Mouse (Mus musculus) bone marrow, adult 2 months (tissue): ENCODE data around the gene Klf16. TPM values are rescaled to one million over a fixed set of nuclear protein-coding genes. Genes with fewer than 3 reads are reported as not detected.

Source experiments
- H3K27ac ChIP-seq: fragments of 200-500 bp; 2 replicates; pipeline ENCODE4 v1.5.1; 2012; ENCODE audit warnings: low read depth, mild to moderate bottlenecking, control low read depth, inconsistent platforms, low read length; ENCODE audit not compliant: control insufficient read depth, poor library complexity, insufficient read depth
- H3K4me1 ChIP-seq: fragments of 200-500 bp; 2 replicates; pipeline ENCODE4 v1.6.1; 2011; ENCODE audit warnings: low read length; ENCODE audit not compliant: control insufficient read depth, insufficient read depth
- H3K4me3 ChIP-seq: fragments of 200-500 bp; replicated peaks from 2 replicates; pipeline ENCODE3; 2011; ENCODE audit warnings: mild to moderate bottlenecking, low read depth, low read length, control low read depth; ENCODE audit not compliant: control insufficient read depth
- CTCF ChIP-seq: fragments of 200-500 bp; IDR thresholded peaks from 2 replicates; pipeline ENCODE4 v1.5.1; 2011; ENCODE audit warnings: low read length, control low read depth; ENCODE audit not compliant: control insufficient read depth, insufficient read depth
- POLR2A ChIP-seq: fragments of 200-500 bp; IDR thresholded peaks from 2 replicates; pipeline ENCODE4 v1.6.1; 2011; ENCODE audit warnings: low read depth, mild to moderate bottlenecking, control low read depth, low read length, borderline replicate concordance; ENCODE audit not compliant: control insufficient read depth
- whole genome bisulfite sequencing: fragments of 180-500 bp; shearing (Covaris S2); methylation state at CpG from one replicate; pipeline ENCODE4 v1.1.7; 2018; 5-methylcytosine and 5-hydroxymethylcytosine counted together
- polyA plus RNA-seq: library from polyadenylated mRNA; stranded (reverse); fragments of >200 nt; gene quantifications from 2 replicates; pipeline ENCODE4 v1.2.4, GENCODE M21; 2011; ENCODE audit warnings: low replicate concordance; ENCODE audit not compliant: missing spikeins, insufficient read depth, insufficient read length

Gene Klf16
- polyA plus RNA-seq, 1 experiment, result 18.6 TPM

DNA sequence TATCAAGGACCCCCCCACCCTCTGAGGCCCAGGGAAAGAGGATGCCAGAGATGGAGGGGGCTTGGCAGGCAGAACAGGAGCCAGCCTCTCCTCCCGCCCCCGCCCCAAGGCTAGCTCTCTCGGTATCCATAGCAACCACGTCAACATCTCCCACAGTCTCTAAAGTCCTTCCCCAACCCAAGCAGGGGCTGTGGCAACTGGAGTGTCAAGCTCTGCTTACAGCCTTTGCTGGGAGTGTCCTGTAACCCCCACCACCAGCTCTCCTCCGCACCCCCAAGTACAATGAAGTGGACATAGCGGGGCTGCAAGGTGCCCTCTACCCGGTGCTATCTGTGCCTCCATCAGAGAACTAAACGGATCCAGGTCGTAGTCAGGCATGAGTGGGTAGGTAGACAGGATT, 3.2 kb downstream of the Klf16 start:
- H3K4me1 ChIP-seq, result peaks cover 17% of the 10 kb centered on the region
- no peak overlapping the region for H3K4me3 ChIP-seq
- WGBS, result 79% methylated on average over 9 of the region's 9 CpGs
- peak overlapping the region; percentile 24 for H3K27ac ChIP-seq
- TF ChIP-seq CTCF (no peak), POLR2A (no peak)

DNA sequence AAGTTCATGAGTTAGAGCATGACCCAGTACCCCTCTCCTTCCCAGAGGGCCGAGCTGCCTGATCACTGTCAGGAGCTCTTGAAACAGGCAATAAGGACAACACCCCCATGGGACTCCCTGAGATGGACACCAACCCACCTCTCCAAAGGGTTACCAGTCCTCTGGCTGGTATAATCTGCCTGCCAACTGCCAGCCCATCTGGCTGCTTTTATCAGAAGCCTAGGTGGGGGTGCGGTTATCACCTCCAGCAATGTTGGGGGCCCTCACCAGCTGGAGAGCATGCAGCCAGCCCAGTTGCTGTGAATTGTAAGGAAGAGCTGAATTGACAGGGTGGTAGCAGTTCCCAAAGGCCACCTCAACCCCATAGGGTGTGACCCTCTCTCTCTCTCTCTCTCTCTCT, 4.6 kb downstream of the Klf16 start:
- Histone ChIP-seq H3K27ac (peak overlapping the region; percentile 74), H3K4me3 (no peak overlapping the region)
- TF ChIP-seq POLR2A (no peak), CTCF (no peak)

DNA sequence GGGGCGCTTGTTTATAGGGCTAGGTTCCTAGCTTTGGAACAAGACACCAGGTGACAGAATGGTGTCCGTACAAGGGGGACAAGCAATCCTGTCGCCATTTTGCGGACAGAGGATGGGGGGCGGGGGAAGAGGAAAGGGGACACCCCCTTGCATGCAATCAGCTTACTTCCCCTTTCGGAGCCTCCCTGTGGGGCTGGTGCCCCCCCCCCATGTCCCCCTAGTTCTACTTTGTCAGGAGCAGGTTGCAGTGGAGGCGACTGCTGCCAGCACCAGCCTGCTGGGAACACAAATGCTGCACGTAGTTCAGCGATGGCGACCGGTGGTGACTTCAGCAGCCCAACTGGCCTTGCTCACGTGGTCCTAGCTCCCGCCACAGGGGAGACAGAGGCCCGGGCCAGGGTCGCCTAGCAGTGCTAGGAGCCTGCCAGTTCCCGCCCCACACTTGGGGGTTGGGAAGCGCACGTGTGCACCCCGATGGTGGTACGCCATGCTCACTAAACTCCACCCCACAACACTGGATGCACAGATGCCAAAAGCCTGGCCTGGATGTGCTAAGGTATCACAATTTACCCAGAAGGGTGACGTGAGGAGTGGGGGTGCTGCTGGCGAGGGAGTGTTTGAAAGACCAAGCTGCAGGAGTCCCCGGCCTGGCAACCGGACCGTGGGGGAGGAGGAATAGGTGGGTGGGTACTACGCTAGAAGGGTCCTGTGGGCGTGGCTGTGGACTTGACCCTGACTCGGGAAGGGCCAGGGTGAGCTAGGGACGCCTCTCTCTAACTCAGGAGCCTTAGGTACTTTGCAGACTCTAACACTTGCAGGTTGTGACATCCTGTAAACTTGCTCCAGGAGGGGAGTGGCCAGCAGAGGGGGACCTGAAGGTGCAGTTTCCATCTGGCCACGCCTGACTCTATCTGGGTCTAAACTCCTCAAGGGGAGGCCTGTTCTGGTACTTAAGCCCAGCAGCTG, 6.0 kb downstream of the Klf16 start:
- peaks cover 15% of the 10 kb centered on the region for H3K4me1 ChIP-seq
- peak overlapping the region; percentile 49 for H3K4me3 ChIP-seq
- peak overlapping the region; percentile 74 for H3K27ac ChIP-seq
- TF ChIP-seq POLR2A (peak; percentile 37; the same call in 1 of the 2 replicates), CTCF (0 out of 2 replicates have a peak, but pooled peaks have one; percentile 0)
- WGBS, result 8% methylated on average over 29 of the region's 30 CpGs

More for the DNA sequence above, 4.6 kb downstream of the Klf16 start:
- H3K4me1 ChIP-seq, result peaks cover 15% of the 10 kb centered on the region
- WGBS, result 70% methylated on average over 2 of the region's 2 CpGs

DNA sequence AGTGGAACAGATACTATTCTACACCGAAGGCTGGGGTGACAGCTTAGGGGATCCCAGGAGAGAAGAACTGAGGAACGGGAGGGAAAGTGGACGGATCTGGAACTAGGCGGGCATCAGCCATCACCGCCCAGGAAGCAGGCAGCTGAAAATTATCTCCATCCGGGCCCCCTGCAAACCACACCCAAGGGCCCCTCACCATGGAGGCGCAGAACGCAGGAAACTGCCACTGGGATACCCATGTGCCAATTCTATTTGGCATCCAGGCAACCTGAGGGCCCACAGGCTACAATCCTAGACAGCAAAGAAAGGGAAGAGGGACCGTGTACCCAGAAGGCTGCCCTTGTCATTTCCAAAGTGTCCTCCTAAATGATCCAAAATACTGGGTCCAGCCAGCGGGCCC, 6.7 kb downstream of the Klf16 start:
- Histone ChIP-seq H3K27ac (peak overlapping the region; percentile 74), H3K4me3 (peak overlapping the region; percentile 69), H3K4me1 (peaks cover 14% of the 10 kb centered on the region)
- no peak for TF ChIP-seq POLR2A
- WGBS, result 38% methylated on average over 10 of the region's 10 CpGs

DNA sequence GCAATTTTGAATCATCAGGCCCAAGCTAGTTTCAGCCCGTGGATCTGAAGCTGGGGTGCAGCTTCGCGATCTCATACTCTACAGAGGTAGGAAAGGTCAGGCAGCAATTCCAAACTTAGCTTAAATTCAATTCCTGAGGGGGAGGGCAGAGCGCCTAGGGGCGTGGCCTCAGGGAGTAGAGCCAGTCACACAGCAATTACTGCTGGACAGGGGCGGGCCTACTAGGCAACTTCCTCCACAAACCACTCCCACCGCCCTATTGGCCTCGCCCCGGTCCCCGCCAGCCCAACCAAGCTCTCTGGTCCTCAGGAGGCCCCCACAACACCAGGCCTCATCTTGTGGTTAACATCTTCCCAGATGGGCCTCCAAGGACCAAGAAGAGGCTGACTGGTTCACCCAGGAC, 7.5 kb downstream of the Klf16 start:
- H3K4me3 ChIP-seq, result peak overlapping the region; percentile 69
- peaks cover 14% of the 10 kb centered on the region for H3K4me1 ChIP-seq
- WGBS, result 2% methylated on average over 10 of the region's 10 CpGs
- peak overlapping the region; percentile 74 for H3K27ac ChIP-seq
- TF ChIP-seq CTCF (no peak), POLR2A (0 out of 2 replicates have a peak, but pooled peaks have one; percentile 15)

DNA sequence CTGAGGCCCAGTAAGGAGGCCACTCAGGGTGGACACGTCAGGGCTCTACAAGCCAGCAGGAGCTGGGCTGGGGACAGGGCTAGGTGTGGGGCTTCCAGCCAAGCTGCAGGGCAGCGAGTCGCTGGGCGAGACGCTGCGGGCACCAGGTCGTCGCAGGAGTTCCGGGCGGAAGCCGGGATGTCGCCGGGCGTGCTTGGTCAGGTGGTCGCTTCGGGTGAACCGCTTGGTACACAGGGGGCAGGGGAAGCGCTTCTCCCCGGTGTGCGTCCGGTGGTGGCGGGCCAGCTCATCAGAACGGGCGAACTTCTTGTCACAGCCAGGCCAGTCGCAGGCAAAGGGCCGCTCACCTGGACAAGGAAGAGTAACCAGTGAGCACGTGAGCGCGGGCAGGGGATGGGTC, 8.2 kb downstream of the Klf16 start:
- H3K27ac ChIP-seq, result no peak overlapping the region

DNA sequence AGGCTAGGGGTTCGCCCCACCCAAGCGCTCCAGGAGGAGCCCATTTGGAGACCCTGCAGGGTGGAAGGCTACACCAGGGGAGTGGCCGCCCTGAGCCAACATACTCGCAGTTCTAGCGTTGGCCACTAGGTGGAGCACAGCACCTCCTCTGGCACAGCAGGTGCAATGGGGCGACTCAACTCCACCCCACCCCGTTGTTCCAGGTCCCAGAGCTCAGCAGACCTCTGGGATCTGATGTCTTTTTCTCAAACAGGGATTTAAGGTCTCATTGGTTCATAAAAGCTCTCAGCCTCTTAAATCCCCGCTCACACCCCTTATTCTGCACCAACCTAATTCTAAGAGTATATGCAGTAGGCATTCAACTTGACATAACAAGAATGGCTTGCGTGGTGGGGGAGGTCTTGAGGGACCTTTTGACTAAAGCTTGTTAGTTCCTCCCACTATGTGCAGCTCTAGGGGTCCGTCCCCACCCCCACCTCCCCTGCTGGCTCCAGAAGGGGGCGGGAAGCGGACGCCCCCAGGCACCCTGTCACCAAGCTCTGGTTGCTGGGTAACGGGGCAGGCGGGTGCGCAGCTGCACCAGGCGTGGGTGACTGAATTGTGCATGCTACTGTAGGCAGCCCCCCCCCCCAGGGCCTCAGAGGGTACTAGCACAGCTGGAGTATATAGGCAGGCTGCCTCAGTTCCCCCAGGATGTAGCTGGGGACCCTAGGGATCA, 10.6 kb downstream of the Klf16 start:
- Histone ChIP-seq H3K4me3 (no peak overlapping the region), H3K27ac (no peak overlapping the region), H3K4me1 (peaks cover 6% of the 10 kb centered on the region; the same call in 1 of the 2 replicates)
- WGBS, result 38% methylated on average over 17 of the region's 17 CpGs
- TF ChIP-seq CTCF (peak; percentile 99), POLR2A (peak; percentile 16; the same call in 1 of the 2 replicates)

More for the DNA sequence above, 8.2 kb downstream of the Klf16 start:
- no peak overlapping the region for H3K4me3 ChIP-seq
- no peak for TF ChIP-seq CTCF
- no peak for TF ChIP-seq POLR2A
- 92% methylated on average over 29 of the region's 29 CpGs for WGBS
- H3K4me1 ChIP-seq, result peaks cover 12% of the 10 kb centered on the region

DNA sequence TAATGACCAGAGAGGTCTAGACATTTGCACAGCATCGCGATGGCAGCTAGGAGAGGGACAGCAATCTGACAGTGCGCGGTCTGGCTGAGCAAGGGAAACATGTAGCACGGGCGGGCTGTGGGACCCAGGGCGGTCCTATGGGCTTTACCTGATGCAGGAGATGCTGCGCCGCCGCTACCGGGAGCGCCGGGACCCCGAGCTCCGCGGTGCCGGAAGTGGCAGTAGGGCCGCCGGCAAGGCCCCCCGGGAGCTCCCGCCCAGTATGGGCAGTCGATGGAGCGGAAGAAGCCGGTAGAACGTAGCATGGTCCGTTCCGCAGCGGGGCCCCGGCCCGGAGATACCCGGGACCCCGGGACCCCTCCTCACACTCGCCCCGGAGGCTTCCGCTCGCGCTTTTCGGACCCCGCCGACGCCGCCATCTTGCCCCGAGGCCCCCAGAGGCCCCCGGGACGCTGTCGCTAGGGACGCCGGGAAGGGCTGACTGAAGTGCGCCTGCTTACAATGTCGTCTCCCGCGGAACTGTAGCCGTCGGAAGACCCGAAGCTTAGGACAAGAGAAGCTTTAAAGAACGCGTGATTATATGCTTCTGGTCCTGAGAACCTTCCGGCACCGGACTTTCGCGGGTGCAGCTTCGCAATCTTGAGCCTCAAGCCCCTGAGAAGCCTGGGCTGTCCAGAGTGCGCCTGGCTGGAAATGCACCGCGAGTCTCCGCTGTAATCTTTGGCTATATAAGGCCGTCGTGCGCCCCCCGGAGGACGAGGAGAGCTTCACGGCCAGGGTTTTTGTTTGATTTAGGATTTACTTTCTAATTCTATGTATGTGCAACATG, 15.8 kb downstream of the Klf16 start, which contains the start of gene Rexo1:
Gene Rexo1, minus strand, starts transcription at position 445 of the 829 bp plus-strand sequence.
- Histone ChIP-seq H3K4me1 (peaks cover 6% of the 10 kb centered on the region), H3K27ac (peak within 1 kb of the TSS; percentile 90), H3K4me3 (peak within 1 kb of the TSS; percentile 86)
- WGBS, result 1% methylated on average over 72 of the region's 72 CpGs
- TF ChIP-seq CTCF (peak; percentile 87), POLR2A (peak; percentile 12; the same call in 1 of the 2 replicates)
